Mouse (Mus musculus) spleen, adult 2 months (tissue): Measurements from ENCODE around the gene Gdpd5. TPM values are rescaled to one million over a fixed set of nuclear protein-coding genes. Genes with fewer than 3 reads are reported as not detected.

Experiments used
- DNase-seq, 2 experiments: peaks; one replicate each; pipeline versions ENCODE4 v3.0.0 to v3.0.0-alpha.2; 2012 to 2021; ENCODE audit warnings: low spot score in 2 of 2, low read depth in 1 of 2
- H3K27ac ChIP-seq: fragments of 200-500 bp; 2 replicates; pipeline ENCODE4 v1.5.1; 2012; ENCODE audit warnings: low read length, inconsistent platforms; ENCODE audit not compliant: insufficient read depth
- H3K27me3 ChIP-seq: fragments of 200-500 bp; 2 replicates; pipeline ENCODE4 v1.6.1; 2012; ENCODE audit warnings: mild to moderate bottlenecking, moderate library complexity, low read length, inconsistent platforms; ENCODE audit not compliant: control insufficient read depth, insufficient read depth
- H3K36me3 ChIP-seq: fragments of 200-500 bp; 2 replicates; pipeline ENCODE4 v1.6.1; 2012; ENCODE audit warnings: mild to moderate bottlenecking, low read length, inconsistent platforms; ENCODE audit not compliant: control insufficient read depth, insufficient read depth
- H3K4me1 ChIP-seq: fragments of 200-500 bp; 2 replicates; pipeline ENCODE4 v1.6.1; 2011; ENCODE audit warnings: inconsistent platforms; ENCODE audit not compliant: control insufficient read depth, insufficient read depth, insufficient read length
- H3K4me3 ChIP-seq: fragments of 200-500 bp; 2 replicates; pipeline ENCODE4 v1.5.1; 2011; ENCODE audit warnings: mild to moderate bottlenecking, inconsistent platforms; ENCODE audit not compliant: insufficient read depth, insufficient read length; ENCODE audit errors: extremely low read depth
- CTCF ChIP-seq: fragments of 200-500 bp; IDR thresholded peaks from 2 replicates; pipeline ENCODE4 v1.5.1; 2011; ENCODE audit warnings: mild to moderate bottlenecking, inconsistent platforms; ENCODE audit not compliant: insufficient read depth, insufficient read length, insufficient replicate concordance; ENCODE audit errors: extremely low read depth
- POLR2A ChIP-seq: fragments of 200-500 bp; IDR thresholded peaks from 2 replicates; pipeline ENCODE4 v1.6.1; 2011; ENCODE audit warnings: low read depth, low read length, inconsistent platforms
- WGBS: fragments of 180-500 bp; shearing (Covaris S2); methylation state at CpG from one replicate; pipeline ENCODE4 v1.1.7; 2018; 5-methylcytosine and 5-hydroxymethylcytosine counted together
- polyA plus RNA-seq: library from polyadenylated mRNA; depleted of rRNA; stranded (reverse); fragments of >200 nt; gene quantifications from 2 replicates; pipeline ENCODE4 v1.2.3, GENCODE M21; 2012

Gene Gdpd5
- polyA plus RNA-seq, 1 experiment = 12.0 TPM

DNA sequence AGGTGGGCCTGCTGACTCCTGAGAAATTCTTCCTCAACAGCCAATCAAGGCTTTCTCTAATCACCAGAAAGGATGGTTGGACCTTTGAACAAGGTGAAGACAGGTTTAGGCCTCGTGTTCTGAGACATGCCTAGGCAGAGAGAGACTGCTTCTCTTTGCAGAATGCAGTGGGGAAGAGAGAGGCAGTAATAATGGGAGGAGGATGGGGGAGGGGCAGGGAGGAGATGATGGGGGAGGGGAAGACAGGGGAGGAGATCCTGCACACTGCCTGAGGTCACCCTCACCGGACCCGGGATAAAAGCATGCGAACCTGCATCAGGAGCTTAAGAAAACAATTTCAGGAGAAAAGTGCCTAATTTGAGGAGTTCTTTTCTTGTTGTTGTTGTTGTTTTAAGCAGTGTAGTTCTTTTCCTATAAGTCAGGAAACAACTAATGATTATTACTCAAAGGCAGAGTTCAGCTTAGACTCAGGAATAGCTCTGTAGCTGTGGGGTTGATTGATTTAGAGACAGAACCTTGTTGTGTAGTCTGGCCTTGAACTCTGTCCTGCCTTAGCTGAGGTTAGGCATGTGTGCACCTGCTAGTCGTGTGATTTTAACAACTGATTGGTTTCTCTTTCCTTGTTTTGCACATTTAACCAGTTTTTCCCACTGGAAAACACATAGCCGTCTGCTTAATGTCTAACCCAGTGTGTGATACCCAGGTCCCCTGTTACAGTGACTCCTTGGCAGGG lies 30.0 kb downstream of the Gdpd5 start:
- no peak overlapping the region for H3K27ac ChIP-seq
- H3K27me3 ChIP-seq = no peaks in the 10 kb centered on the region
- H3K36me3 ChIP-seq = no peaks in the 10 kb centered on the region
- H3K4me3 ChIP-seq = no peak overlapping the region
- WGBS = 76% methylated on average over 6 of the region's 6 CpGs
- no peak for DNase-seq
- TF ChIP-seq CTCF (no peak), POLR2A (no peak)
- H3K4me1 ChIP-seq = peaks cover 8% of the 10 kb centered on the region

DNA sequence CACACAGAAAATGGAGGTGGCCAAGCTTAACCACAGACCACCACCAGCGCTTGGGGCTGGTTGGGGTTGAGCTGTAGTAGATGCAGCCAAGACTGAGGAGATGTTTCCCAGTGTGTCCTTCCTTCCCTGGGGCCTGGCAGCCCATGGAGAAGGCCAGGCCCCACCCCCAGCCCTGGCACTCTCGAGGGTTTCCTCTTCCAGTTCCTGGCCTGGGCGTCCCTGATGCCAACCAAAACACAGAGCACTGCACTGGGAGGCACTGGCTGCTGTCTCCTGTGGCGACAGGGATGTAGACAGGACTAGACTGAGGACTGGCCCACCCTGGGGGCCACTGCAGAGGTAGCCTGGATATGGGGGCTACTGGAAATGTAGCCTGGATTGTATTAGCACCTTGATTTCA lies 33.8 kb downstream of the Gdpd5 start:
- WGBS = 35% methylated on average over 4 of the region's 4 CpGs
- TF ChIP-seq CTCF (no peak), POLR2A (no peak)
- no peak for DNase-seq
- H3K27me3 ChIP-seq = no peaks in the 10 kb centered on the region
- no peaks in the 10 kb centered on the region for H3K4me1 ChIP-seq
- no peaks in the 10 kb centered on the region for H3K36me3 ChIP-seq
- H3K4me3 ChIP-seq = no peak overlapping the region
- no peak overlapping the region for H3K27ac ChIP-seq

DNA sequence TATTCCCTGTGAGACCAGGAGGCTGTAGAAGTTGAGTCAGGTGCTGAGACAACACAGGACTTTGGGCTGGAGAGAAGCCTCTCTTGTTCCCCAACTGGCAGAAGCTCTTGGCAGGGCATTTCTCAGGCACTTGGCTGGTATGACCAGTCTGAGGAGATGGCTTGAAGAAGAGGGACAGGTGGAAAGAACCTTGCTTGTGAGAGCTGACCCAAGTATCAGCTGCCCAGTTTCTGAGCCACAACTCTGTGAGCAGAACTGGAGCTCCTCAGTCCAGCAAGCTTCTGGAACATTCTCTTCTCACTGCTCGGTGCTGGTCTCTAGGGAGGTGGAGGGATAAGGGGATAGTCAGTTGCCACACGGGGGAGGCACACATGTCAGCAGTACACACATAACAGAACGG lies 38.1 kb downstream of the Gdpd5 start:
- H3K36me3 ChIP-seq = no peaks in the 10 kb centered on the region
- H3K4me3 ChIP-seq = no peak overlapping the region
- H3K27me3 ChIP-seq = no peaks in the 10 kb centered on the region
- no peak overlapping the region for H3K27ac ChIP-seq
- no peaks in the 10 kb centered on the region for H3K4me1 ChIP-seq
- no peak for TF ChIP-seq POLR2A
- no peak for TF ChIP-seq CTCF
- WGBS = 77% methylated on average over 3 of the region's 3 CpGs
- no peak for DNase-seq

DNA sequence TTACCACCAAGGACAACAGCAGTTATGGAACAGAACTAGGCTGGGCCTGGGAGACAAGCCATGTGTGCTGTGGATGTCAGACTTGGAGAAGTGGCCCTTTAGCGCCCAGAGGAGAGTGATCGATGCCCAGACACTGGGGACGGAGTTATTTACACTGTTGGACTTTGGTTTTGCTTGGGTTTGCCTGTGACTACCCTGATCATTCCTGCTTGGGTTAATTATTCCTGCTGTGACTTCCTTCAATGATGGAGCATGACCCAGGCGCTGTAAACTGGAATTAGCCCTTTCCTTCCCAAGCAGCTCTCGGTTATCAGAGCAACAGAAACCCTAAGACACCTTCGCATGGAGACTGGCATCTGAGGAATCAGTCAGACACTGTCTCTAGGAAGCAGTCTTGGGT lies 39.8 kb downstream of the Gdpd5 start:
- H3K27ac ChIP-seq = no peak overlapping the region
- H3K4me3 ChIP-seq = no peak overlapping the region
- 89% methylated on average over 6 of the region's 6 CpGs for WGBS
- H3K4me1 ChIP-seq = no peaks in the 10 kb centered on the region
- H3K36me3 ChIP-seq = no peaks in the 10 kb centered on the region
- DNase-seq = no peak
- H3K27me3 ChIP-seq = no peaks in the 10 kb centered on the region
- TF ChIP-seq CTCF (no peak), POLR2A (no peak)

- H3K27me3 ChIP-seq = no peaks in the 10 kb centered on the region
- H3K27ac ChIP-seq = no peak overlapping the region
Measured at GRCm38 (mm10) chr7:99424538-99425155, 43.4 kb downstream of the Gdpd5 start.

DNA sequence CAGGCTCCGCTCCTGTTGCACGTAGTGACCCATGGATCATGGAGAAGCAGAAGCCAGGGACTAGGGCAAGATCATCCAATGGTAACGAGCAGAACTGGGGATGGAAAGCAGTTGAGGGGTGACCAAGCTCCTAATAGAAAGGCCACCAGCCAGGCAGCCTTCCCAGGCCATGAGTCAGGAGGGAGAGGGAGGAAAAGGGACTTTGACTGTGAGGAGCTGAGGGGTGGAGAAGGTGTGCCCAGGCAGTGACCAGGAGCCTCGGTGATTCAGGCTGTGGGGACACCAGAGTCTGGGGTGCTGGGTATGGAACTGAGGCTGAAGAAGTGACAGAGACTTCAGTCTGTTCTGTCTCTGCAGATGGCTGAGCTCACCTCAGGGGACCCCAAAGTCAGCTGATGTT lies 44.5 kb downstream of the Gdpd5 start:
- Histone ChIP-seq H3K27me3 (no peaks in the 10 kb centered on the region), H3K27ac (no peak overlapping the region), H3K4me1 (no peaks in the 10 kb centered on the region), H3K36me3 (no peaks in the 10 kb centered on the region), H3K4me3 (no peak overlapping the region)
- no peak for DNase-seq
- 88% methylated on average over 4 of the region's 4 CpGs for WGBS
- TF ChIP-seq POLR2A (no peak), CTCF (no peak)

More at GRCm38 (mm10) chr7:99424538-99425155, 43.4 kb downstream of the Gdpd5 start:
- no peak for DNase-seq
- H3K4me3 ChIP-seq = no peak overlapping the region
- 92% methylated on average over 8 of the region's 8 CpGs for WGBS
- H3K36me3 ChIP-seq = no peaks in the 10 kb centered on the region
- TF ChIP-seq CTCF = no peak
- no peak for TF ChIP-seq POLR2A
- H3K4me1 ChIP-seq = no peaks in the 10 kb centered on the region

GRCm38 (mm10) chr7:99427031-99427430 lies 45.8 kb downstream of the Gdpd5 start:
- Histone ChIP-seq H3K27ac (no peak overlapping the region), H3K4me3 (no peak overlapping the region), H3K27me3 (no peaks in the 10 kb centered on the region), H3K36me3 (no peaks in the 10 kb centered on the region), H3K4me1 (no peaks in the 10 kb centered on the region)
- 94% methylated on average over 10 of the region's 10 CpGs for WGBS
- DNase-seq = no peak
- no peak for TF ChIP-seq CTCF
- TF ChIP-seq POLR2A = no peak
